Mouse (Mus musculus) kidney, adult 10 weeks (tissue): ENCODE results near the gene Ndufv3. TPM values are rescaled to one million over a fixed set of nuclear protein-coding genes. Genes with fewer than 3 reads are reported as not detected.

Source experiments
- polyA plus RNA-seq: library from polyadenylated mRNA; stranded (reverse); fragments of 350-450 nt; fragmentation: Illumina TruSeq; extraction: RNeasy Lipid Tissue Mini Kit (QIAGEN cat#74804); gene quantifications from one replicate; pipeline ENCODE4 v1.2.3, GENCODE M21; 2014; ENCODE audit warnings: low read depth, low replicate concordance

Ndufv3 gene
- polyA plus RNA-seq: 49.6 TPM

GRCm38 (mm10) chr17:31519946-31520838, at the start of gene Ndufv3, which contains the start of gene Wdr4:
Gene Ndufv3 (plus strand): TSS chr17:31520115.
Gene Wdr4 (minus strand): TSS chr17:31519980.

GRCm38 (mm10) chr17:31564015-31564857, 44.3 kb downstream of the Ndufv3 start, which contains the start of gene Pknox1:
Gene Pknox1 (plus strand): TSS chr17:31564734.

Other genes with a start within 250 kb of the Ndufv3 start
- 0.65 TPM for gene Rsph1, start 242.7 kb upstream of the Ndufv3 start, polyA plus RNA-seq
- 0.32 TPM for gene Slc37a1, start 233.3 kb upstream of the Ndufv3 start, polyA plus RNA-seq
- 12.2 TPM for gene Pde9a, start 133.9 kb upstream of the Ndufv3 start, polyA plus RNA-seq
- 2.8 TPM for gene Wdr4, start 135 bp upstream of the Ndufv3 start, polyA plus RNA-seq
- gene Pknox1, start 44.6 kb downstream of the Ndufv3 start, polyA plus RNA-seq: 6.0 TPM
- gene Cbs, start 117.1 kb downstream of the Ndufv3 start, polyA plus RNA-seq: 13.8 TPM
- 46.7 TPM for gene U2af1, start 138.8 kb downstream of the Ndufv3 start, polyA plus RNA-seq
- gene Cryaa, start 157.7 kb downstream of the Ndufv3 start, polyA plus RNA-seq: not detected